Mouse (Mus musculus) kidney, adult 2 months (tissue): Measurements from ENCODE around the gene Kcnn1.

Experiments
- CTCF ChIP-seq: fragments of 200-500 bp; conservative IDR thresholded peaks from 2 replicates; pipeline ENCODE4 v1.5.1; 2011; ENCODE audit warnings: low read depth, mild to moderate bottlenecking, control low read depth, low read length, moderate library complexity, mixed read lengths; ENCODE audit not compliant: insufficient read depth, insufficient read length
- POLR2A ChIP-seq: fragments of 200-500 bp; IDR thresholded peaks from one replicate; pipeline ENCODE4 v1.6.1; 2011; ENCODE audit warnings: low read depth, low read length, control low read depth

DNA sequence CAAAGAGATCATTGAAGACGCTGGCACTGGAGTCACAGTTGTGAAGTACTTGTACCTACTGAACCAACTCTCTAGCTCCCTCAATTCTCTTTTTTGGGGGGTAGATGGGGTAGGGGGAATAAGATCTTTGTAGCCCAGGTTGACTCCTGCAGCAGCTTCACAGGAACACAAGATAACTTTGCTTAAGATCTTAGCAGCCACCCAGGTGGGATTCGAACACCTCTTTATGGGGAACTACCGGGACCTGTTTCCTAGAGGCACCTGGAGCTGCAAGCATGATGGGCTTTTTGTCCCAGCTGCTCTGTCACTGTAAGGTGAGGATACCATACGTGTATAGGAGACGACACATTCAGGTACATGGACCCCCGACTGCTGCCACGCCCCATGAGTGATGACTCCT is 3.5 kb upstream of the Kcnn1 start:
- no peak for TF ChIP-seq CTCF
- no peak for TF ChIP-seq POLR2A
